Mouse (Mus musculus): Measurements from ENCODE around the gene Atp12a.

DNA sequence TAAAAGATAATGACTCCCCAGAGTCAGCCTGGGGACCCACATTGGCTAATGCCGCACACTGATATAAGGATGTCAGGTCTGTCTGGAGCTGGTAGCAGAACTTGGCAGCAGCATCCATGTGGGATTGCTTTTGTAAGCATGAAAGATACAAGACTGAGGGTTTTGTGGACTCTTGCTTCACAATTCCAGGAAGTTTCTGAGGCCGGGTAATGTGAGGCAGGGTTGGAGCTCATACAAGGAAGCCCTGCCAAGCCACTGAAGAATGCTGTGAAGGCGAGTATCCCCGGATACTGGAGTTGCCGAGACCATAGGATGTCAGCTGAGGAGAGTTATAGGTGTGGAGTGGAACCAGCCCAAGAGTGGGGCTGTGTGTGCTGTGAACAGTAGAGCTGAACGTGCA, 5.7 kb upstream of the Atp12a start:
- no peak for TF ChIP-seq GATA1 (IDR thresholded peaks at IDR 0.05; ENCODE audit: borderline replicate concordance, low read length)
- no peak for TF ChIP-seq FLI1 (IDR thresholded peaks at IDR 0.05; ENCODE audit: low read length)
